Mouse (Mus musculus): ENCODE measurements around the gene Plxnb3. TPM values are rescaled to one million over a fixed set of nuclear protein-coding genes. Genes with fewer than 3 reads are reported as not detected.

Plxnb3 gene
- total RNA-seq, 1 experiment from 2014 or later, result 0.52 TPM

DNA sequence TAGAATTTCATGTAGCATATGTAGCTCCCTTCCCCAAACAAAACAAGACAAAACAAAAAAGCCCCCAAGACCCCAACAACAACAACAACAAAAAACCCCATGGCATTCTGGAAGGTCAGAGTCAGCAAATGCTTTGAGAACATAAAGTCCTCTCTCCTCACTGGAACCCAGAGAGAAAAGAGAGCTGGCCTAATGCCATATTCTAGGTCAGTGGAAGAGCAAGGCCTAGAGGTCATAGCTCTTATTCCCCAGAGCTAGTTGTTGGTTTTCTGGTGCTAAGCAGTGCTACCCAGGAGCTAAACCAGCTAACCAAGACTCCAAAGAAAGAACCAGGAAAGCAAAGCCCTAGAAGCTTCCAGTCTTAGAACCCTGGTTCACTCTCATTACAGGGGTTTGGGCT, 28.8 kb downstream of the Plxnb3 start:
- no peak for DNase-seq

DNA sequence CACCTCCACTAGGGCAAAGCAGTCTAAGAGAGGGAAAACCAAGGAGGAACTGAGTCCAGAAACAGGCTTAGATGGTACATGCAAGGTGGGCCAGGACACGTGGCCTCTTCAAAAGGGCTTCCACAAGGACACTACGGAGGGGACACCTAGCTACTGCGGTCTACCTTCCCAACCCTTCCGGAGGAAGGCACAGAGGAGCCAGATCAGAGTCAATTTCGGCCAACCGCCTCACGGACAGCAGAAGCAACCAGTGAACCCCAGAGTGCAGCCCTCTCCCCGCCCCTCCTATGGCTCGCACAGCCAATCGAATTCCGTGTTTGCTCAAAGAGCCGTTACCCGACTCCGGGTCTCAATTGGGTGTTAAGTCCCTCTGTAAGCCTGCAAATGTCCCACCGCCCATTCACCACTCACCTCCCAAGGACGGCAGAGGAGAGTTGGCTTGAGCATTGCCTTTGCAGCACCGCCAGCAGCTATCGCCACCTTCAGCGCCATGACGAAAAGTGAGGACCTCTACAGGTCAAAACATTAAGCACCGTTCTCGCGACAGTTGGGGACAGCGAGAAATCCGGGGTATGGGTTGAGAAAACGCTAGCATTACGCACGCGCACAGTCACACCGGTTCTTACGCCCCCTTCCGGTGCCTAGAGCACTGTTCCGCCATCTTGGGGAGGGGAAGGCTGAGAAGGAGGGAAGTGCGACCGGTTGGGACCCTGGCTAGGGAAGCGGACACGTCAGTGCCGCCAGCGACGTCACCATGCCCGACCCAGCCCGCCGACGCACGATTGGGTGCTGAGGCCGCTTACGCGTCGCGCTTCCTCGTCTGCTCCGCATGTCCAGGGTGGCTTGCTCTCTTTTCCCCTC, 29.7 kb downstream of the Plxnb3 start, which contains the start of the genes Idh3g and Ssr4:
Idh3g (minus strand) TSS at position 534 of the 861 bp plus-strand sequence.
Ssr4 (plus strand) TSS at position 665 of the 861 bp plus-strand sequence.
- peak; percentile 84 for DNase-seq

DNA sequence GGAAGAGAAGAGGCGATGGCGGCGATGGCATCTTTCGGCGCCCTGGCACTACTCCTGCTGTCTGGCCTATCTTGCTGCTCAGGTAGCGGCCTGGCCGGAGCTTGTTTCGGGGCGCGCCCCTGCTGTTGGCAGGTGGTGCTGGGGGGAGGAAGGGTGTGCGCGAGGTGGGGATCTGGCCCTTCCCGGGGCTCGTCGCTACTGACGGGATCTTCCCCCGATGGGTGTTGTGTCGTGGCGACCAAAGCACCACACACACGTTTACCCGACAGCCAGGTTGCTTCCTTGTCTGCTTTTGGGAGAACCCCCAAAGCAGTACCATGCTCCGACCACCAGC, 30.3 kb downstream of the Plxnb3 start:
- no peak for DNase-seq

DNA sequence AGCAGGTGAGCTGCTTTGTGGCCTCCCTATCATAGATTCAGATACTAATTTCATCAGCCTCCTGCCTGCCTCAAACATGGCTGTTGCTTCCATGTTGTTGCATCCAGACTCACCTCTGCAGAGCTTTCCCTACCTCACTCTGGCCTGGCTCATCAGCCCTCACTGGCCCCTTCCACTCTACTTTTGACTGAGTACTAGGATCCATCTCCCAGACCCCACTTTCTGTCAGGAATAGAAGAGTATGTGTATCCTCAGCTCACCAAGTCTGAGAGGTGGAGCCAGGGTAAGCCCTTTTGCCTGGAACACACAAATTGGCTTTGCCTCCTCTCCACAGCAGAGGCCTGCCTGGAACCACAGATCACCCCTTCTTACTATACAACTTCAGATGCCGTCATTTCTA, 31.6 kb downstream of the Plxnb3 start:
- no peak for DNase-seq

DNA sequence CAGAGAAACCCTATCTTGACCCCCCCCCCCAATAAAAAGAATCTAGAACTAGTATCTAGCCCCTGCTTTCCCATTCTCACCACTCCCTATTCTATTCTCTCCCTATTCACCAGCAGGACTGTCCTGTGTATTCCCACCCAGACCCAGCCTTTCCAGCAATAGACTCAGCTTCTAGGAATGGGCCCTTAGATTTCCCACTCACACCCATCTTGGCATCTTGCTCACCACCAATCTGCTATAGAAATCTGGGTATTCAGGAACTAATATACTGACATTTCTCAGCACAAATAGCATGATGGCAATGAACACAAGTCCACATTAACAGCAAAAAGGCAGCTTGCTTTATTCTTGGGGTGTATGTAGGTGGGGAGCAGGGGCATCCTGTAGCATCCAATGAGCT, 36.1 kb downstream of the Plxnb3 start:
- no peak for DNase-seq

DNA sequence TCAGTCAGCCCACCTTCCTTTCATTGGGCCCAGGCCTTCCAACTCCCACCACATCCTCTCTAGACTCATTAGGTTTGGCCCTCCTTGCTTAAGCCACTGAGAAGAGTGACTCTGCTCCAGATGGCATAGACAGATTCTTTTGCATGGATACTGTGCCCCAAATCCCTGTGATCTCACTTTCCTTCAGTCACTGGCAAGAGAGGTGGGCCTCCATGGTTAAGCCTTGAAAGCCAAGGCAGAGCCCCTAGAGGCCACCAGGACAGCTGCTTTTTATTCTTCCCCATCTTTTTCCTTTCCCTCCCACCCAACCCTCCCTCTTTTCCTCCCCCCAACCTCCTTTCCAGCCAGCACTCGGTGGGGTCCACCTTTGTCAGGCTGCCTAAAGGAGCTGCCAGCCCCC, 36.6 kb downstream of the Plxnb3 start:
- DNase-seq, result no peak

DNA sequence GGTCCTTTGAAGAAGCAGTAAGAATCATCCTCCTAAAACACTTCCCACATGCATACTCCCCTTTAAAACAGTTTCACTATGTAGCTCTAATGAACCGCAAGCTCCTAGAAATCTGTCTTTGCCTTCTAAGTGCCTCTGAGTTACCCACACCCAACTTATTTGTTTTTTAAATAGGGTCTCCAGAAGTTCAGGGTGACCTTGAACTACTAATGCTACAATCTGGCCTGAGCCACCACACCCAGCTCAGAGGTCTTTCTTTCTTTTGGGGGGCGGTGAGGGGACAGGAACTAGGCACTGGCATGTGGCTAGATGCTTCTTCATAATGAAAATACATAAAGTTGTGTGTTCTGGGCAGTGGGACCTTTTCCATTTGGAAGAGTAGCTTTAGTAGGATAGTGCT, 40.6 kb downstream of the Plxnb3 start:
- DNase-seq, result no peak

DNA sequence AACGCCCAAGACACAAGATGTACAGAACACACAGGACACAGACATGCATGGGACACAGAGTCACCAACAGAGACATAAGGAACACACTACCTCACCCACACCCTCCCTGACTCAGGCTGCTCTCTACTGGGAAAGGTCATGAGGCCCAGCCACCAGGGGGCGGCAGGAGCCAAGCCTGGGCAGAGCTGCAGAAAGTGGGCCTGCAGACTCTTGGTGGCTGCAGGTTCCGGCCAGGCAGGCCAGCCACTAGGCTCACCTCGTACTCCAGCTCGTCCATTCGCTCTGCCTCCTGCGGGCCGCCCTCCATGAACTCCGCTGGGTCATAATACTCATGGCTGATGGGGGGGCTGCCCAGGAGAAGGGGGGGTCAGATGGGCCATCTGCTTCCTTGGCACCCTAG, 41.6 kb downstream of the Plxnb3 start:
- peak; percentile 72 for DNase-seq

DNA sequence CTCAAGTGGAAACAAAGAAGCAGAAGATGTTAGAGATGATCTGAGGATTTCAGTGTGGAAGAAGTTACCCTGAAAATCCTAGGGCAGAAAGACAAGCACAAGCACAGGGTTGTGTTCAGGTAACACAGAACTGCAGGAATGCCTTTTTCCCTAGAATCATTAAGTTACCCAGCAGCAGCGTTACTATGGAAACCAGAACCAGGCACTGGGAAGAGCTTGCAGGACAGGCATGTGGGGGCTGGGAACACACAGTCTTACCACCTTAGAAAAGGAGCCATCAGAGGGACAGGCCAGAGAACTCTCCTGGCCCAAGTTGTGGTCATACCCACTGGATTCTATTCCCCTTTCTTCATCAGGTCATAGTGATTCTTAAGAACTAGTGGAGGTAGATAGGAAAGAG, 48.9 kb downstream of the Plxnb3 start:
- no peak for DNase-seq

DNA sequence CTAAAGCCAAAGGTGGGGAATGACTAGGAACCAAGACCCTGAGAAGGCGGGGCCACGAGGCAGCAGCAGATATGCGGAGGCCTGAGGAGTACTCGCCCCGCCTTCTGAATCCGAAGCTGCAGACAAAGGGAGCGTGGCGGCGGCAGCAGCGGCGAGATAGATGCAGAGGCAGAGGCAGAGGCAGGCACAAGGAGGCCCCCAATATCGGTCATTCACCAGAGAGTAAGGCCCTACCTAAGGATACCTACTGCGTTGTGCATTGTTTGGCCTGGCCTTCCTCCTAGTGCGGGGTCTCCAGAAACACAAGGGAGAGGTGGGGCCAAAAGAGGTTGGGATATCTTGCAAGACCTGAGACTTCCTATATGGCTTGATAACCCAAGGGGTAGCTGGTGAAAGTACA, 58.2 kb downstream of the Plxnb3 start:
- no peak for DNase-seq

DNA sequence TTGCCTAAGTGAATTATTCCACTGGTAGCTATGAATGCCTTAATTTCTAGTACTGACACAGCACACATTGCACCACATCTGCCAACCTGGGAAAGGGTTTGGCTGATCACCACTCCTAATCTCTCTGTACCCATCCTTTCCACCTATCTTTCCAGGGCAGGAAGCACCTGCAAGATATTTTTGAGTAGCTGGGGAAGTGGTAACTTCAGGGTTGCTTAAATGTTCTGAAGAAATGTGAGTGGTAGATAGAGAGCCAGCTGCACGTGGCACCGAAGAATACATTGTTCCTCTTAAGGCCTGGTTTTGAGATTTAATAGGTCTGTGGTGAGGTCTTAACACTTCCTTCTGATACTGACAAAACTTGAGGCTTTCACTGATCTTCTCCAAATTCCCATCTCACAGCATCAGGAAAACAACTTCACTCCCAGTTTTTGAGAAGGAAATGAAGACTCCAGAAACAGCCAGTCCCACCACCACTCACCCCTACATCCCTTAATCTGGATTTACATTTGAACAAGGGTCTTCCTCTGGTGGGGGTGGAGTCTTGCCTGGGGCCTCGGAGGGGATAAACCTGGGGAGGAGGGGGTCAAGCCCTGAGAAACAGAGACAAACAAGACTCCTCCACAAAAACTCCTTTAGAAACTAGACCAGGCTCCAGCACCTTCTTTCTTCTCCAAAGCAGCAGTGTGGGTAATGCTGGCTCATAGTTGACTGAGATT, 59.9 kb downstream of the Plxnb3 start:
- DNase-seq, result no peak

Other genes starting within 250 kb of the Plxnb3 start
- gene Dusp9, start 117.7 kb upstream of the Plxnb3 start, total RNA-seq (2021), result 0.33 and 0.88 TPM in 2 replicates
- gene Pnck, start 97.0 kb upstream of the Plxnb3 start, total RNA-seq (2021), result 9.4 TPM in 2 replicates
- gene Slc6a8, start 83.9 kb upstream of the Plxnb3 start, total RNA-seq (2021), result 64.2 and 70.4 TPM in 2 replicates
- 250 and 262 TPM in 2 replicates for gene Bcap31, start 40.9 kb upstream of the Plxnb3 start, total RNA-seq (2021)
- 29.7 and 37.0 TPM in 2 replicates for gene Abcd1, start 40.5 kb upstream of the Plxnb3 start, total RNA-seq (2021)
- 0.43 and 0.52 TPM in 2 replicates for gene Srpk3, start 17.3 kb downstream of the Plxnb3 start, total RNA-seq (2021)
- gene Idh3g, start 29.8 kb downstream of the Plxnb3 start, total RNA-seq (2021), result 378 and 448 TPM in 2 replicates
- 145 and 162 TPM in 2 replicates for gene Ssr4, start 29.9 kb downstream of the Plxnb3 start, total RNA-seq (2021)
- gene Pdzd4, start 67.9 kb downstream of the Plxnb3 start, total RNA-seq (2021), result 3.1 and 4.6 TPM in 2 replicates
- not detected in 2 replicates for gene Avpr2, start 135.0 kb downstream of the Plxnb3 start, total RNA-seq (2021)
- gene L1cam, start 139.0 kb downstream of the Plxnb3 start, total RNA-seq (2021), result 13.5 and 15.2 TPM in 2 replicates
- gene Arhgap4, start 164.8 kb downstream of the Plxnb3 start, total RNA-seq (2021), result 3.3 and 4.9 TPM in 2 replicates
- gene Naa10, start 164.9 kb downstream of the Plxnb3 start, total RNA-seq (2021), result 75.2 and 84.9 TPM in 2 replicates
- gene Renbp, start 173.8 kb downstream of the Plxnb3 start, total RNA-seq (2021), result 11.2 and 13.9 TPM in 2 replicates
- 66.8 and 69.5 TPM in 2 replicates for gene Hcfc1, start 209.3 kb downstream of the Plxnb3 start, total RNA-seq (2021)